ENCODE assay signal across 9 mouse cellular contexts in the genomic region with DNA sequence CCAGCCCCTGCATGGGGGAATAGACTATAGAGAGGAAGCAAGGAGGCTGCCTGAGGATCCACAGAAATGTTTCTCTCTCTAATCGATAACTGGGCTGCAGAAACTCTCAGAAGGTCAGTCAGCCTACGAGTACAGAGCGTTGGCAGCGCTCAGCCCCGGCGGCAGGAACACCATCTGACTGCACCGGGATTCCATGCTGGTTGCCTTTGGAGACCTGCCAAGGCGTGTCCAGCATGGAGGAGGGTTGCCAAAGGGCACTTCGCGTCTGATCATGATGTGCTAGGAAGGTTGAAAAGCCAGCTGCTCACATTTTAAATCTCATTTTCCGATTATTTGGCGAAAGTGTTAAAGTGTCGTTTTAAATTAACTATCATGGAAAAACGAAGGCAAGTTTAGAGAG. TPM values are rescaled to one million over a fixed set of nuclear protein-coding genes. Genes with fewer than 3 reads are reported as not detected.
DNase-seq lines count a peak whose midpoint lies in the region; ATAC-seq and TF ChIP-seq lines count a peak whose summit lies in the region.
"Had no signal": no experiment of that assay in that cellular context is flagged by ENCODE, and none has a peak within 500 bp of the region (broad histone marks: within the 10 kb centered on the region; RNA-seq: fewer than 3 reads in every experiment).

No protein-coding gene starts in this region.

- no peak for TF ChIP-seq EP300 in liver, postnatal 0 days (IDR thresholded peaks at IDR 0.05; ENCODE audit: low read depth)

- 75% methylated on average over 14 of the region's 14 CpGs for WGBS in liver, postnatal 0 days (ENCODE audit: insufficient replicate concordance)
- WGBS in liver, embryonic 12.5 days (ENCODE audit: insufficient replicate concordance) = 74% methylated on average over 14 of the region's 14 CpGs

- no peaks in the 10 kb centered on the region for H3K36me3 ChIP-seq in liver, postnatal 0 days (replicated peaks; ENCODE audit: insufficient read depth, low read length)
- no peaks in the 10 kb centered on the region for H3K36me3 ChIP-seq in liver, embryonic 12.5 days
- H3K36me3 ChIP-seq: midbrain, embryonic 12.5 days had no signal

- H3K4me1 ChIP-seq in liver, postnatal 0 days (ENCODE audit: insufficient read depth) = no peaks in the 10 kb centered on the region
- no peaks in the 10 kb centered on the region for H3K4me1 ChIP-seq in liver, embryonic 12.5 days
- H3K4me1 ChIP-seq: midbrain, embryonic 12.5 days had no signal

- no peak for TF ChIP-seq CTCF in liver, postnatal 0 days (IDR thresholded peaks at IDR 0.05; ENCODE audit: low read depth)

- no peak overlapping the region for H3K4me2 ChIP-seq in liver, postnatal 0 days (ENCODE audit: low read depth, low read length)
- H3K4me2 ChIP-seq in liver, embryonic 12.5 days = no peak overlapping the region
- H3K4me2 ChIP-seq: midbrain, embryonic 12.5 days had no signal

- no peak for ATAC-seq in liver, postnatal 0 days
- no peak for ATAC-seq in liver, embryonic 12.5 days
- ATAC-seq in cerebellum, adult (ENCODE audit: insufficient number of reproducible peaks, low FRiP score, low TSS enrichment) = peak; percentile 62; the same call in 1 of the 2 replicates
- no peak for ATAC-seq in CD4-positive, CD25-positive, alpha-beta regulatory T cell, adult 4 months

- peak; percentile 22 for DNase-seq in liver, postnatal 0 days
- DNase-seq in gastrocnemius, postnatal 14 days = peak; percentile 73
- peak; percentile 35 to 65 for DNase-seq in layer of hippocampus, adult 18-20 months (ENCODE audit: low spot score in 2 of 2)
- DNase-seq in thymus, postnatal 10 days (ENCODE audit: low spot score in 2 of 2) = no peak
- no peak for DNase-seq in urinary bladder, postnatal 25 days (ENCODE audit: low spot score)

- no peaks in the 10 kb centered on the region; the same call in 1 of the 2 replicates for H3K27me3 ChIP-seq in liver, postnatal 0 days (ENCODE audit: insufficient read depth, low read length)
- H3K27me3 ChIP-seq in liver, embryonic 12.5 days (replicated peaks) = no peaks in the 10 kb centered on the region
- H3K27me3 ChIP-seq: midbrain, embryonic 12.5 days had no signal

- no peak overlapping the region for H3K9ac ChIP-seq in liver, postnatal 0 days (replicated peaks)
- no peak overlapping the region for H3K9ac ChIP-seq in liver, embryonic 12.5 days
- H3K9ac ChIP-seq: midbrain, embryonic 12.5 days had no signal

- no peak overlapping the region for H3K4me3 ChIP-seq in liver, postnatal 0 days (ENCODE audit: low read depth, low read length)
- H3K4me3 ChIP-seq in liver, embryonic 12.5 days = no peak overlapping the region
- H3K4me3 ChIP-seq: midbrain, embryonic 12.5 days had no signal

- H3K9me3 ChIP-seq in liver, postnatal 0 days (ENCODE audit: low read length) = no peaks in the 10 kb centered on the region
- H3K9me3 ChIP-seq in liver, embryonic 12.5 days (replicated peaks) = no peaks in the 10 kb centered on the region
- H3K9me3 ChIP-seq: midbrain, embryonic 12.5 days had no signal

- intact Hi-C loops in gastrocnemius, postnatal 14 days (cut with DNase I; ENCODE audit: low total_unique reads) = loop anchor here (5.0 kb wide), 1 partner anchor 157 kb away; no protein-coding TSS in a partner anchor

- no peak overlapping the region for H3K27ac ChIP-seq in liver, postnatal 0 days (ENCODE audit: low read depth)
- no peak overlapping the region for H3K27ac ChIP-seq in liver, embryonic 12.5 days
- H3K27ac ChIP-seq: midbrain, embryonic 12.5 days had no signal

RNA-seq across cellular contexts. Expression of gene Cd83, which starts 49.9 kb away (rescaled TPM):
- 1.9 and 2.0 TPM in 2 replicates for polyA plus RNA-seq in liver, postnatal 0 days (2015; fragmentation: Nextera tagmentation; extraction: Ambion mirVana)
- polyA plus RNA-seq in liver, embryonic 12.5 days (2016; fragmentation: Nextera tagmentation; extraction: Ambion mirVana) = 0.64 and 0.89 TPM in 2 replicates
- 1 to 10 TPM in 1 of 2 experiments, under 1 TPM in 1; 0.73 to 1.8 TPM for total RNA-seq in gastrocnemius, postnatal 14 days (2021)
- total RNA-seq in layer of hippocampus, adult 18-20 months (2021) = 10 to 100 TPM; 10.1 to 10.8 TPM
- polyA plus RNA-seq in CD4-positive, CD25-positive, alpha-beta regulatory T cell, adult 4 months (2017; shearing (Covaris generic)) = 100 to 1,000 TPM; 294 to 385 TPM

Comparison
In these comparisons a context has a peak if more than half of its experiments do, and no peak if none do; other contexts are left out.
1. DNase-seq: peak in liver, postnatal 0 days (single experiment), gastrocnemius, postnatal 14 days (single experiment) and layer of hippocampus, adult 18-20 months (2 of 2); none in thymus, postnatal 10 days (0 of 2) and urinary bladder, postnatal 25 days (single experiment).
2. RNA of gene Cd83, which starts 49.9 kb away (polyA plus RNA-seq): 294 to 385 TPM in CD4-positive, CD25-positive, alpha-beta regulatory T cell, adult 4 months; 1.9 to 2.0 TPM in liver, postnatal 0 days and 0.64 to 0.89 TPM in liver, embryonic 12.5 days; every median in the first group is over 10 times any median in the second.